Mouse (Mus musculus): Measurements from ENCODE around the gene Fhit. TPM values are rescaled to one million over a fixed set of nuclear protein-coding genes. Genes with fewer than 3 reads are reported as not detected.

Fhit gene
- polyA plus RNA-seq, 1 experiment from 2014 or later = 4.5 TPM

DNA sequence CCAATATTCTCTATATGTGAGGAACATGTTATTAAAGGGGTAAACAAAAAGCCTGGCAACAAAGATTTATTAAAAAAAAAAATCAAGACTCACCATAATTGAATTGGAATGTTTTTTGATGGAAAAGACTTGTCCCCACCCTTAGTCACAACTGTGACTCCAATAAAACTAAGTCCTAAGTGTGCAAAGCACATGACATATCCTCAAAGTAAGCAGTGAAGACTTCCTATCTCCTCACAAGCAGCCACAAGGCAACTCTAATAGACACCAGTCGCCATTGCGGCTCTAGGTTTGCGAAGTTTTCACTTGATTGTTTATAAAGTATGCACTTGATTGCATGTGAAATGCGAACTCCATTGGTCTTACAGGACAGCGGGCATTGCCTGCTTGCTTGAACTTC lies 956.1 kb downstream of the Fhit start:
- 92% methylated on average over 5 of the region's 5 CpGs for WGBS
- no peak for ATAC-seq (ENCODE audit: insufficient read depth, low FRiP score, low TSS enrichment)
- DNase-seq (ENCODE audit: low spot score) = no peak

DNA sequence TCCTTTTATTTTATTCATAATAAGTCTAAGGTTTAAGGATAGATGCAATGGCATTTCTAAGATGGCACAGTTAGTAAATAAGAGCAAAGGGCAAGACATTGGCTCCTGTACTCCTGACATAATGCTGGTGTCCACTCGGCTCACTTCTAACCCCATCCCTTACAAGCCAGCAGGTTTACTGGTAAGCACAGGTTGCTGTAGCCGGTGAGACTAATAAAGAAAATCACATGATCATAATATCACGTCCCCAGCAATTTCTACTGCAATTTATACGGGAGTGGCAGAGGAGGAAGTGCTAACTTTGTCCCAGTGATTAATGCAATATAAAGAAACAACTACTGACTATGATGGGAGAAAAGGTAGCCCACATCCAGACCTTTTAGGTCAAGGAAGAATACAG lies 956.5 kb downstream of the Fhit start:
- ATAC-seq (ENCODE audit: insufficient read depth, low FRiP score, low TSS enrichment) (no peak), DNase-seq (ENCODE audit: low spot score) (no peak)

More for the DNA sequence above, 956.1 kb downstream of the Fhit start:
- Histone ChIP-seq H3K36me3 (ENCODE audit: control insufficient read depth, insufficient read depth, low read length) (no peaks in the 10 kb centered on the region), H3K9me3 (ENCODE audit: control insufficient read depth, low read length) (no peaks in the 10 kb centered on the region), H3K4me3 (ENCODE audit: low read depth, low read length) (no peak overlapping the region), H3K27me3 (ENCODE audit: control insufficient read depth, insufficient read depth, low read length) (no peaks in the 10 kb centered on the region), H3K9ac (ENCODE audit: low read length) (no peak overlapping the region), H3K27ac (ENCODE audit: low read depth, low read length) (no peak overlapping the region), H3K4me1 (ENCODE audit: control insufficient read depth, insufficient read depth, low read length) (no peaks in the 10 kb centered on the region), H3K4me2 (ENCODE audit: low read depth) (no peak overlapping the region)

DNA sequence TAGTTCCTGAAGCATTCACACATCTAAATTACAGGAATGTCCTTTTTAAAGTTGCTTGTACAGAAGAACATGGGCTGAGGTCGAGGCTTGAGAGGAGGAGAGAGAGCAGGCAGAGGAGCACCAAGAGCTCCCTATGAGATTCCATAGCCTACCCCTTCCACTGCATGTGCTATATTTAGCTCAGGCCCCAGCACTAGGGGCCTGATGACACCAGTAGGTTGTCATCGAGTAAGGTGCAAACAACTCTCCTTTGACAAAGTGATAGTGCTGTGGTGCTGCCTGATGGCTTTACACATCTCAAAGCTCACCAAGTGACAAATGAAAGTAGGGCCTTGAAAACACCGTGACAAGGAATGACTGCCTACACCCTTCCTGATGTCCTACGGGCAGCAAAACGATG lies 967.7 kb downstream of the Fhit start:
- Histone ChIP-seq H3K4me1 (ENCODE audit: control insufficient read depth, insufficient read depth, low read length) (no peaks in the 10 kb centered on the region), H3K27me3 (ENCODE audit: control insufficient read depth, insufficient read depth, low read length) (no peaks in the 10 kb centered on the region), H3K4me2 (ENCODE audit: low read depth) (no peak overlapping the region), H3K36me3 (ENCODE audit: control insufficient read depth, insufficient read depth, low read length) (no peaks in the 10 kb centered on the region), H3K9ac (ENCODE audit: low read length) (no peak overlapping the region), H3K4me3 (ENCODE audit: low read depth, low read length) (no peak overlapping the region), H3K9me3 (ENCODE audit: control insufficient read depth, low read length) (no peaks in the 10 kb centered on the region), H3K27ac (ENCODE audit: low read depth, low read length) (no peak overlapping the region)
- no peak for DNase-seq (ENCODE audit: low spot score)
- ATAC-seq (ENCODE audit: insufficient read depth, low FRiP score, low TSS enrichment) = no peak
- WGBS = 84% methylated on average over 5 of the region's 5 CpGs

More for the DNA sequence above, 956.5 kb downstream of the Fhit start:
- no peak overlapping the region for H3K9ac ChIP-seq (ENCODE audit: low read length)
- no peaks in the 10 kb centered on the region for H3K27me3 ChIP-seq (ENCODE audit: control insufficient read depth, insufficient read depth, low read length)
- H3K4me3 ChIP-seq (ENCODE audit: low read depth, low read length) = no peak overlapping the region
- H3K9me3 ChIP-seq (ENCODE audit: control insufficient read depth, low read length) = no peaks in the 10 kb centered on the region
- H3K27ac ChIP-seq (ENCODE audit: low read depth, low read length) = no peak overlapping the region
- H3K4me2 ChIP-seq (ENCODE audit: low read depth) = no peak overlapping the region
- no peaks in the 10 kb centered on the region for H3K36me3 ChIP-seq (ENCODE audit: control insufficient read depth, insufficient read depth, low read length)
- H3K4me1 ChIP-seq (ENCODE audit: control insufficient read depth, insufficient read depth, low read length) = no peaks in the 10 kb centered on the region
- 86% methylated on average over 4 of the region's 4 CpGs for WGBS

DNA sequence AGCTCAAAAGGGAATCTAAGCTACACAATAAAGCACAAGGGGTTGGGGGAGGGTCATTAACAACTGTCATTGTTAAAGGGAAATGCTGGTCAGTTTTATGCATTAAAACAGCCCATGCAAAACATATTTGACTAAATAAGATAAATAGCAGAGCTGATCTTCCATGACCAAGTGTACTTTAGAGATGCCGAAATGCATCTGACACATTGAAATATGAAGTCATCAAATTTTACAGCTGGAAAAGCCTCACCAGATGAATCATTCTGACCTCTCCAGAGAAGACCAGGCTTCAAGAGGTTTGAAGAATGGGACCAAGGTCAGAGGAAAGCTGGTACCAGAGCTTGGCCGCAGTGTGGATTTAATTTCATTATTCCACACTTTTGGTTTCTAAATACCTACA lies 990.1 kb downstream of the Fhit start:
- 45% methylated on average over 2 of the region's 2 CpGs for WGBS
- H3K4me3 ChIP-seq (ENCODE audit: low read depth, low read length) = no peak overlapping the region
- H3K27me3 ChIP-seq (ENCODE audit: control insufficient read depth, insufficient read depth, low read length) = no peaks in the 10 kb centered on the region
- peaks cover 4% of the 10 kb centered on the region; the same call in 1 of the 2 replicates for H3K4me1 ChIP-seq (ENCODE audit: control insufficient read depth, insufficient read depth, low read length)
- H3K9me3 ChIP-seq (ENCODE audit: control insufficient read depth, low read length) = no peaks in the 10 kb centered on the region
- no peak overlapping the region for H3K27ac ChIP-seq (ENCODE audit: low read depth, low read length)
- no peaks in the 10 kb centered on the region for H3K36me3 ChIP-seq (ENCODE audit: control insufficient read depth, insufficient read depth, low read length)
- H3K4me2 ChIP-seq (ENCODE audit: low read depth) = no peak overlapping the region
- no peak for DNase-seq (ENCODE audit: low spot score)
- no peak overlapping the region for H3K9ac ChIP-seq (ENCODE audit: low read length)
- ATAC-seq (ENCODE audit: insufficient read depth, low FRiP score, low TSS enrichment) = no peak

DNA sequence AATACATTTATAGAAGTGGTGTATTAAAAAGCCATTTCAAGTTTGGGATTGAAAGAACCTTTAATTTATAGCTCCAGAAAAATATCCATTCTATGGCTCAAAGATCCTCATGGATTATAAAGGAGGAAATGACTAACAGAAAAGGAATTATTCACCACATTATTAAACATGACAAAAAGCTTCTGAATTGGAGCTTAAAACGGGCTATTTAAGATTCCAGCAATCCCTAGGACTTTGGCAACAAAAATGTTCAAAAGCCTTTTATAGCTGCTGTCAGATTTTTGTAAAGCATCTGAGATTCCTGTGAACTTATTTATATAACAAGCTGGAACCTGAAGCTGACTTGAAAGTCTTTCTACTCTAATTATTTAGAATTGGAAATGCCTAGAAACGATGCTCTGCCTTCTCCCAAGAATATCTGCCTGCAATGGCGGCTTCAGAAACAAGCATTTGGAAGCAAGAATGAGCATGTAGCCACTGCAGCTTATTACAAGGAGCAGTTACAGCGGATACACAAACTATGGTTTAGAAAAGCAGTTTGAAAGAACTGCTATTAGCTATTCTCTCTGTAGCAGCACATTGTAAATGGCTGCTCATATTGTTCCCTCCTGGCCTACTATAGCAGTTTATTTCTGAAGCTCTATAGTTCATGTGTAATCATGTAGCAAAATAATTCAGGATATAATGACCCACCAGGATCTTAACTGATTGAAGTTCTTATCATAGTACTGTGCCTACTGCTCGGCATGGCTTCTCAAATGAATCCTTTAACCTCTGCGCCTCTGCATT lies 995.0 kb downstream of the Fhit start:
- Histone ChIP-seq H3K4me1 (ENCODE audit: control insufficient read depth, insufficient read depth, low read length) (no peaks in the 10 kb centered on the region), H3K27me3 (ENCODE audit: control insufficient read depth, insufficient read depth, low read length) (no peaks in the 10 kb centered on the region), H3K27ac (ENCODE audit: low read depth, low read length) (no peak overlapping the region), H3K4me3 (ENCODE audit: low read depth, low read length) (no peak overlapping the region), H3K9me3 (ENCODE audit: control insufficient read depth, low read length) (no peaks in the 10 kb centered on the region), H3K9ac (ENCODE audit: low read length) (no peak overlapping the region), H3K4me2 (ENCODE audit: low read depth) (no peak overlapping the region), H3K36me3 (ENCODE audit: control insufficient read depth, insufficient read depth, low read length) (no peaks in the 10 kb centered on the region)
- WGBS = 82% methylated on average over 6 of the region's 6 CpGs
- ATAC-seq (ENCODE audit: insufficient read depth, low FRiP score, low TSS enrichment) (no peak), DNase-seq (ENCODE audit: low spot score) (no peak)

DNA sequence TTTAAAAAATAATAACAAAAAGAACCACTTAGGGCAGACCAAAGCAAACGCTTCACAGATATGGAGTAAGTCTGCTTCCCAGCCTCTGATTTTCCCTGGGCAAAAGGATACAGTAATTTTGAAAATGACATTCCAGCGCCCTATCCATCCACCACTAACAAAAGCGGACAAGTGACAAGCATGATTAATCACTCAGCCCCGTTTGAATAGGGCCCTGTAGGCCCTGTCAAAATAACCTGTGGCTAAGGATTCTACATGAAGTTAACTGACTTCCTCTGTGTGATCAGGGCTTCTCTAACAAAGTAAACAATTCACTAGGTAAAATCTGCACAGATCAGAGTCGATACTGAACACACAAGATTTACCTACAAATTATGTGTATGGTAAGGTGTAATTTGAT lies 1012.0 kb downstream of the Fhit start:
- ATAC-seq (ENCODE audit: insufficient read depth, low FRiP score, low TSS enrichment) (no peak), DNase-seq (ENCODE audit: low spot score) (peak; percentile 33)
- 41% methylated on average over 5 of the region's 5 CpGs for WGBS

DNA sequence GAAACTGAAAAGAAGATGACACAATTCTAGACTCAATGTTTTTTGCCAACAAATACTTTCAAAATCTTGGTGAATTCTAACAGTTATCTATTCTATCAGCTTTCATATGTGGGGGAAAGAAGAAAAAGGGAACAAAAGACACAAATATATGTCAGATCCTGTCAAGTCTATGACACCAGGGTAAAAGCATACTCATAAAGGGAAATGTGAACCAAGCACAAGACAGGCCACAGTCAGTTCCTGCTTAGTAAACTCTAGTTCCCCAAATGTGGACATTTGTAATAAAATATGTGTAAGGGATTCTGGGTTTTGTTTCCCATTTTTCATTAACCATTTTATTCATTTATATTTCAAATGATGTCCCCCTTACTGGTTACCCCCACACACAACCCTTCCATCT lies 1022.5 kb downstream of the Fhit start:
- no peak for DNase-seq (ENCODE audit: low spot score)

More for the DNA sequence above, 1012.0 kb downstream of the Fhit start:
- no peak overlapping the region for H3K27ac ChIP-seq (ENCODE audit: low read depth, low read length)
- H3K9ac ChIP-seq (ENCODE audit: low read length) = no peak overlapping the region
- no peaks in the 10 kb centered on the region for H3K4me1 ChIP-seq (ENCODE audit: control insufficient read depth, insufficient read depth, low read length)
- H3K36me3 ChIP-seq (ENCODE audit: control insufficient read depth, insufficient read depth, low read length) = no peaks in the 10 kb centered on the region
- no peaks in the 10 kb centered on the region for H3K27me3 ChIP-seq (ENCODE audit: control insufficient read depth, insufficient read depth, low read length)
- no peak overlapping the region for H3K4me2 ChIP-seq (ENCODE audit: low read depth)
- H3K4me3 ChIP-seq (ENCODE audit: low read depth, low read length) = no peak overlapping the region
- H3K9me3 ChIP-seq (ENCODE audit: control insufficient read depth, low read length) = no peaks in the 10 kb centered on the region

DNA sequence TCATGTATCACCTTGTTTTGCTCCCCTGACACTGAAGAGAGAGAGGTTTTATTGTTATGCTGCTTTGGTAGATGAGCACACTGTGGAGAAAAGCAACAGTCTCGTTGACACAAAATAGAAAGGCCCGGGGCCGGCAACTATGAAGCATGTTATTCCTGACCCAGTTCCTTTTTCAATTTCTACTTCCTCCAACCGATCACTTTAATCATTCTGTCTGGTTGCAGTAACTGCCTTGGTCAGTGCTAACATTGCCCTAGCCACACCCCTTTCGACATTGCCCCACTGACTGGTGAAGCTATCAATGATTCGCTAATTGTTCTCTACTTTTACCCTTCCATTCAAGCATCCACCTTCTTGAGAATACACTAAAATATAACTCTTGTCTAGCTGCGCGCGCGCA lies 1028.0 kb downstream of the Fhit start:
- H3K9ac ChIP-seq (ENCODE audit: low read length) = no peak overlapping the region
- DNase-seq (ENCODE audit: low spot score) (no peak), ATAC-seq (ENCODE audit: insufficient read depth, low FRiP score, low TSS enrichment) (no peak)
- H3K36me3 ChIP-seq (ENCODE audit: control insufficient read depth, insufficient read depth, low read length) = no peaks in the 10 kb centered on the region
- H3K4me2 ChIP-seq (ENCODE audit: low read depth) = no peak overlapping the region
- WGBS = 89% methylated on average over 10 of the region's 10 CpGs
- no peaks in the 10 kb centered on the region for H3K9me3 ChIP-seq (ENCODE audit: control insufficient read depth, low read length)
- H3K27me3 ChIP-seq (ENCODE audit: control insufficient read depth, insufficient read depth, low read length) = no peaks in the 10 kb centered on the region
- no peak overlapping the region for H3K4me3 ChIP-seq (ENCODE audit: low read depth, low read length)
- no peak overlapping the region for H3K27ac ChIP-seq (ENCODE audit: low read depth, low read length)
- no peaks in the 10 kb centered on the region for H3K4me1 ChIP-seq (ENCODE audit: control insufficient read depth, insufficient read depth, low read length)

More for the DNA sequence above, 1022.5 kb downstream of the Fhit start:
- no peak for ATAC-seq (ENCODE audit: insufficient read depth, low FRiP score, low TSS enrichment)
- Histone ChIP-seq H3K4me3 (ENCODE audit: low read depth, low read length) (no peak overlapping the region), H3K4me1 (ENCODE audit: control insufficient read depth, insufficient read depth, low read length) (no peaks in the 10 kb centered on the region), H3K27me3 (ENCODE audit: control insufficient read depth, insufficient read depth, low read length) (no peaks in the 10 kb centered on the region), H3K36me3 (ENCODE audit: control insufficient read depth, insufficient read depth, low read length) (no peaks in the 10 kb centered on the region), H3K9me3 (ENCODE audit: control insufficient read depth, low read length) (no peaks in the 10 kb centered on the region), H3K9ac (ENCODE audit: low read length) (no peak overlapping the region), H3K4me2 (ENCODE audit: low read depth) (no peak overlapping the region), H3K27ac (ENCODE audit: low read depth, low read length) (no peak overlapping the region)

DNA sequence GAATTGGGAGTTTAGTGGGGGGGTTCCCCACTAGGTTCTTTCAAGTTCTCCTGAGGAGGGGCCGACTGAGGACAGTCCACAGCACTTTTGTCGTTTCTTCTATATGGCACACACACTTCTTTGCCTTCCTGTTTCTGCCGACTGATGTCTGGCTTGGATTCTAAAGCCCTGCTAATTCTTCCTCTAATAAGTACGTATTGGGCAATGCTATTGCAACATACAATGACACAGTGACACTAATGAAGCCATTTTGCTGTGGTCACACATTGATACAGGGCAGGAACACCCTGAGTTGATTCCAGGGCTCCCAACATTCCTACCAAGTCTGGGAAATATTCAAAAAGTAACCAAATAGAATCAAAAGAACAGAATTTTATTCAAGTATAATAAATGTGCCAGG lies 1032.2 kb downstream of the Fhit start:
- Histone ChIP-seq H3K4me3 (ENCODE audit: low read depth, low read length) (no peak overlapping the region), H3K4me1 (ENCODE audit: control insufficient read depth, insufficient read depth, low read length) (no peaks in the 10 kb centered on the region), H3K36me3 (ENCODE audit: control insufficient read depth, insufficient read depth, low read length) (no peaks in the 10 kb centered on the region), H3K9me3 (ENCODE audit: control insufficient read depth, low read length) (no peaks in the 10 kb centered on the region), H3K27ac (ENCODE audit: low read depth, low read length) (no peak overlapping the region), H3K27me3 (ENCODE audit: control insufficient read depth, insufficient read depth, low read length) (no peaks in the 10 kb centered on the region), H3K4me2 (ENCODE audit: low read depth) (no peak overlapping the region), H3K9ac (ENCODE audit: low read length) (no peak overlapping the region)
- no peak for ATAC-seq (ENCODE audit: insufficient read depth, low FRiP score, low TSS enrichment)
- DNase-seq (ENCODE audit: low spot score) = no peak
- 90% methylated on average over 4 of the region's 4 CpGs for WGBS
